Mouse (Mus musculus): ENCODE data around the gene Fzd4. TPM values are rescaled to one million over a fixed set of nuclear protein-coding genes. Genes with fewer than 3 reads are reported as not detected.
A peak's percentile ranks its signal among the peaks of the same experiment; 100 is the strongest.

Gene Fzd4
- polyA plus RNA-seq, 1 experiment: 4.7 TPM

DNA sequence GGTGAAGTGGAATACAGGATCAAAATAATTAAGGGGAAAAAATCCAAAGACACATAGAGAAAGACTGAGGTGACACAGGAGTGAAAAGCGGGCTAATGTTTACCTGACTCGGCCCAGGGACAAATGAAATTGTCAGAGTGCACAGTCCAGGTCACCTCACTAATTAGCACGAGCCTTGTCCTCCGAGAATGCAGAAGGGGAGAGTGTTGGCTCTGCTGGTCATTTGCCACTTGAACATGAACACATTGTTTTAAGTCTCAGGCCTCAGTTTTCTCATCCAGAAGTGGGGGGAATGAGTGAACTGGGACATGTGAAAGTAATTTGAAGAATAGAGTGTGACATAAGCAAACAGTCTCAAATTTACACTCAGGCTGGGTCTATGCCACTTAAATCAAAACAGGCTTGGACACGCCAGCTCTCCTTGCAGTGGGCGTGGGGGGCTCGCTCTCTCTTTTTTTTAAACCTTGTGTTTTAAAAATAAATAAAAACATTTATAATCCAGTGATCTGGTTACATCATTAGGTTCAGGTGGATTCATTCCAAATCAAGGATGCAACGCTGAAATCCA is 19.6 kb downstream of the Fzd4 start:
- no peak for DNase-seq (ENCODE audit: extremely low spot score in 1 of 2, low spot score in 1 of 2)

DNA sequence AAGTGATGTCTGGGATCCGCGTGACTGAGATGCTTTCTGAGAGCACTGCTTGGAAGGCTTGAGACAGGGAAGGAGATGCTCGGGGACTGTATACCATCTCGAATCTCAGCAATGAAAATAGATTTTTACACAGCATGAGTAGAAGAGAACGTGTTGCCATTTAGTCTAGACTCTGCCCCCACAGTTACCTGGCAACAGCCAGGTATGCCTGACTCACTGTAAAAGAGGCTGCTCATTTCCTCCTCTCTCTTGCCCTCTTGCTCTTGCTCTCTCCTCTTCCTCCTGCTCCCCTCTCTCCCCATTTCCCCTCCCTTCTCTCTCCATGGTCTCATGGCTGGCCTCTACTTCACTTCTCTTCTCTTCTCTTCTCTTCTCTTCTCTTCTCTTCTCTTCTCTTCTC is 20.5 kb downstream of the Fzd4 start:
- DNase-seq (ENCODE audit: extremely low spot score in 1 of 2, low spot score in 1 of 2): no peak

DNA sequence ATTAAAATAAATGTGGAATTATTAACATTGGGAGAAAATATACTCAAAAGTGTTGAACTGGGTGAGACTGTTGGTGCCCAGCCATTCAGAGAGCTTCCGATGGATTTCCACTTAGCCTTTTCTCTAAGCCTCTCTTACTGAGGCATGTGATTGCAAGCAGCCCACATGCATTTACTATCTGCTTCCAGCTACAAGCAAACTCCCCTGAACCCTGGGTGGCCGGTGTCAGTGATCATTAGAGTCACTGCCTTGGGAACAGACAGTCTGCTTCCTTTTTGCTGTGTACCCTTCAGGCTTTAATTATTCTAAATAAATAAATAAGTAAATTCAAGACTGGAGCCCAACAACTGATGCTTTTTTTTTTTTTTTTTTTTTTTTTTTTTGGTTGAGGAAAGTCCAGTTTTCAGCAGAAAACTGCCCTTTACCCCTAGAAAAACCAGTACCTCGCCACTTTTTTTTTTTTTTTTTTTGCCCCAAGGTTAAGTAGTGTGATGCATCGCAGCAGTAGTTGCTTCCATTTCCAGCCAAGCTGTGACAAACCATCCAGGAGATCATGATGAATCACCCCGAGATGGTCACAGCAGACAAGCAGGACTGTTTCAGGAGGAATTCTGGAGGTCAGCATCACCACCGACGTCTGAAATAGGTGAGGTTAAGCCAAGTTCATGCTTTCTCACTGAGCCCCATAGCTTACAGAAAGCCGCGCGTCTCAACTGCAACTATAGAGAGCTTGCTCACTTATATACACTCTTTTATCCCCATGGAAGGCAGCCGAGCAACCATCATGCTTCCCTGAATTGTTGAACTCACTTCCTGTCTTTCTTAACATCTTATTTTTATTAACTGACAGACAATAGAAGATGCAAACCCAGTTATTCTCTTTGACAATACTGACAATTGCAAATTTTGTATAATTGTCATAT is 21.9 kb downstream of the Fzd4 start:
- DNase-seq (ENCODE audit: extremely low spot score in 1 of 2, low spot score in 1 of 2): no peak

DNA sequence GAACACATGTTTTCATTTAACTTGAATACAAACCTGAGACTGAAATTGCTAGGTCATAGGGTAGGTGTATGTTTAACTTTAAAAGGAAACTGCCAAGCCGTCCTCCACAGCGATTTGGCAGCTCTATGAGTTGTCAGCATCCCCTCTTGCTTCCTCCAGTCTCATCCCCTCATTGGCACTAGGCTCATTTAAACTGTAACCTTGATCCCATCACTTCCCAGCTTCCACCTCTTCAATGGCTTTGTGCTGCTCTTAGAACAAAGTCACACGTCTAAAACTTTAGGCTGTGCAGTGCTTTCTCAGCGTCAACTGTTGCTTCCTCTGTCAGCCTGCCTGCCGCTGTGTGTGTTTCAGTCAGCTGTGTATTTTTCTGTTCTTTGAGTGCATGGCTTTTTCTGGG is 22.9 kb downstream of the Fzd4 start:
- DNase-seq (ENCODE audit: extremely low spot score in 1 of 2, low spot score in 1 of 2): no peak

DNA sequence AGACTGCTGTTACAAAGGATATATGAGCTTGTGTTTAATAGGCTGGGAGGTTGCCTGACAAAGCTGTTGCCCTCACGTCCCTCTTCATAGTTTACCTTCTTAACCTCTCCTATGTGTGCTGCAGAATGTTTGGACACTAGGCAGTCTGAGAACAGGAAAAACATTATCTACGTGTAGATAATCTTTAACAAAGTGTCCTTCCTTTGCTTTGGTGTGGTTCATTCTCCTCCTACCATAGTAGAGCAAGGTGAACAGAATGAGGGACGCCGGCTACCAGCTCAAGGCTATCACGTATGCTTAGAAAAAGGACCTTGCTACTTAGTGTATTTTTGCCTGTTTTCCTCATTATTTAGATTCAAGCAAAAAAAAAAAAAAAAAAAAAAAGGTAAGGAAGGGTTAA is 24.6 kb downstream of the Fzd4 start:
- DNase-seq (ENCODE audit: extremely low spot score in 1 of 2, low spot score in 1 of 2): no peak

DNA sequence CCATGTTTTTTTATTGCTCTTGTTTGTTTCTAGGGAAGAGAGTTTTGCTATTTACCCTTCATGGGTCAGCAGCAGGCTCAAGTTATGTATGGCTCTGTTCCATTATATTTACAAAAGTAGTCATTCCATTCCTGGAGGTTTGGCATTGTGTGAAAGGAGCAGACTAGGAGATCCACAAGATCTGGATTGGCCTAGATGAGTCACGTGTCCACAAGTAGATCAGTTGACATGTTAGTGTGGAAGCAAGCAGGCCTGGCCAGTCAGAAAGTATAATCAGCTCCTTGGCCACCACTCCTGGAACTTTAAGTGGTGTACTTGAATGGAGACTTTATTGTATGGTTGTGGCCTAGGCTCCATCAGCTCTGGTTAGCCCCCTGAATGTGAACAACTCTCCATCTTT is 25.2 kb downstream of the Fzd4 start:
- no peak for DNase-seq (ENCODE audit: extremely low spot score in 1 of 2, low spot score in 1 of 2)

DNA sequence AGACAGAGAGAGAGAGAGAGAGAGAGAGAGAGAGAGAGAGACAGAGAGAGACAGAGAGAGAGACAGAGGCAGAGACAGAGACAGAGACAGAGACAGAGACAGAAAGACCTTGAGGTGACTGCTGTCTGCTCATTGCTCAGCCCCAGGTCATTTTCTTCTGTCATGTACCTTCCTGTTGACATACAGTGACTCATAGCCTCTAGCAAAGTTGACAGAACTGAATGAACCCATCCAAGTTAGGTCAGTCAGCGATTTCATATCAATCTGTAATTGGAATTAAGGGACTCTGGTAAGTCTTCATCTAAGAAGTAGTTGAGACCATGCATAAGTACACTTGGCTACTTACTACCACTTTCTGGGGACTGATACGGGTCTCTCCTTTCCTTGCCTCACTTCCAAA is 27.0 kb downstream of the Fzd4 start:
- no peak for DNase-seq (ENCODE audit: extremely low spot score in 1 of 2, low spot score in 1 of 2)

DNA sequence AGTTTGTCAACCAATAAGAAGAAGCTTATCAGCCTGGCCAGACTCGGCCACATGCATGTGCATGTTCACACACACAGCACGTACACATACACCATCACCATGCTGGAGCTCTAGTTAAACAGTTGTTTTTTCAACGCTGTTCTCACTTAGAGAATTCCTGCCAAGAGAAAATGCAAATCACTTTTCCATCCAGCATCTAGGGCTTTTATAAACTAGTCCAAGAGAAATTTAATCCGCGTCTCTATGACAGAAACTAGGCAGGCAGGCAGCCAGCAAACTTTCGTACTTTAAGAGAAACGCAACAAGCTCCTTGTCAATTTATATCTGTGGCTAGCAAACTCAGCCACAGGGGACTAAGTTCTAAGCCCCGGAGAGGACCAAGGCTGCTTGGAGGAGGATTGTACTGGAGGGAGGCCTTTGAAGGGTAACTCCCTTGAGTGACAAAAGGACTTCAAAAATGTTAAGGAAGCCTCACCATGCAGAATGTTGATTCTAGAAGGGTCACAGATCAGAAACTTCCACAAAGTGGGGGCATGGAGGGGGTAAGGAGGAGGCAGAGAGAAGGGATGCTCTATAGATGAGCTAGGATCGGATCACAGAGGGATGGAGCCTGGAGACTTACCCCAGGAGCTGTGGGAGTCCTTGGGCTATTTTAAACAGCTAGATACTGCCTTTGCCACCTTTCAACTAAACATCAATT is 29.2 kb downstream of the Fzd4 start:
- peak in 1 of 2 experiments; percentile 64 for DNase-seq (ENCODE audit: extremely low spot score in 1 of 2, low spot score in 1 of 2)

DNA sequence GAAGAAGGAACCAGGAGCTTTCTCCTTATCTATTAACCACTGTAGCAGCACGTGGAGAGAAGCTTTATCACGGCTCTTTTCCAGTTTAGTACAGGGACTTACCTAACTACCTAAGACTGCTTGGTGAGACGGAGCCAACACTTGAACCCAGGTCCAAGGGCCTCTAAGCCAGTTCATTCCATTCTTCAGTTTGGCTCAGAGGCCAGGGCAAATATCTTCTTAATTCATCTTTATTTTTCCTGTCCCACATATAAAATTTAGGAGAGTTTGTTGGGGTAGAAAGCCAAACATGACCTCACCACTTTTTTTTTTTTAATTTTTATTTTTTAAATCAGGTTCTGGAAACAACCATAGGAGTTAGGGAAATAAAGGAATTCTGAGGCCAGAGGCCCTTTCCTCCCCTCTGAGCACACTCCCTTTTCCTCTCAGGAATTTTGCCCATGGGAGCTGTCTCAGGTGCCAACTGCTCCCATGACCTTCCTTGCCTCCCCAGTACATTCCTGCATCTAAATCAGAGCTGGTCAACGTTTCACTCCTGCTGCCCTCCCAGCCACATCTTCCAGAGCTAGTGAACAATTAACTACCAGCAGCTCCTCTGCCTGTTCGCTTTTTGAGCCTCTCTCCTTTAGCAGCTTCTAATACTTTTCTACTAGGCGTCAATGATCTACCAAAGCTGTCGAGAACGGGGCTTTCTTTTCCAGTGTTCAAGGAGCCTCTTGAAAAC is 29.9 kb downstream of the Fzd4 start:
- no peak for DNase-seq (ENCODE audit: extremely low spot score in 1 of 2, low spot score in 1 of 2)

DNA sequence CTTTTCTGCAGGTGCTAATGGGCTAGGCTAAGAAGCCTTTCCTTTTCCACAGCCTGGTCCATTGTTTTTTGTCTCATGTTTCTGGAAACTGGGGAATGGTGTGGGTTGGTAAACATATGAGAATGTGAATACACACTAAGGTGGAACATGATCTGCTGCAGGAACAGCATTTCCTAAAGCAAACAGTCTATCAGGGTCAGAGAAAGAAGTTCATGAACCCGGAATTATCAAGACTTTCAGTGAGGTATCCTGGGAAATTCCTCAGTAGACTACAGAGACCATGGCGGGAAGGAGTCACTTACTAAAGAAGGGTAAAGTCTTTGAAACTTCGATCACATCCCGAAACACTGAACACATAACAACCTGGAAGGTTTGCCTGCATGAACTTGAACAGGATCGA is 32.2 kb downstream of the Fzd4 start:
- no peak for DNase-seq (ENCODE audit: extremely low spot score in 1 of 2, low spot score in 1 of 2)

DNA sequence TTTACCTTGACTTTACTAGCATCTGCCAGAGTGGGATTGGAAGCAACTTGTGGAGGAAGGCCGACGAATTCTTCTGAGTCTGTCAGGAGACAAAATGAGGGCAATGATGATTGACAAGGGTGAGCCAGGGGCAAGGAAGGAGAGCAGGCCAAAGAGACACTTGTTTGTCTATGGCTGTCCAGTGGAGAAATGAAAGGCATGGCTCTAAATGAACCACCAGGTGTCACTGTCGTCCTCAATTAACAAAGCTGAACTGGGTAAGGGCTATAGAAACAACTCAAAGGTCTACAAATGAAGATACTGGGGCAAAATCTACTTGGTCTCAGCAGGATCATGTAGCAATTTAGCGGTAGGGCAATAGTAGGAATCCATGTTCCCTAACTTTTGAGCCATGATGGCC is 33.4 kb downstream of the Fzd4 start:
- peak; percentile 17 to 82 for DNase-seq (ENCODE audit: extremely low spot score in 1 of 2, low spot score in 1 of 2)

DNA sequence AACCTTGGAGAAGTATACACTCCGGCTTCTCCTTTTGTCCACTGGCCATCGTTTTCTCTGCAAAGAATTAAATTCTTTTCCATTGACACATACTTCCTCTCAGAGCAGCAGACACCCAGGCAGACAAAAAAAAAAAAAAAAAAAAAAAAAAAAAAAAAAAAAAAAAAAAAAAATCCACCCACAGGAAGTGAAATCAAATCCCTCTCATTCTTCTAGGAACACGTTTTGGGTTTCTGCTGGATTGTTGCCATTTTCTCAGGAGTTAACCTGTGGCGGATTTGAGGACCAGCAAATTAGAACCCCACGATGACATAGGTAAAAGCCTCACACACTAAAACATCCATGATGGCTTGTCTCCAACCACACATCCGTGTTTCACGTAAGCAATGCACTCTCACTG is 37.1 kb downstream of the Fzd4 start:
- no peak for DNase-seq (ENCODE audit: extremely low spot score in 1 of 2, low spot score in 1 of 2)

DNA sequence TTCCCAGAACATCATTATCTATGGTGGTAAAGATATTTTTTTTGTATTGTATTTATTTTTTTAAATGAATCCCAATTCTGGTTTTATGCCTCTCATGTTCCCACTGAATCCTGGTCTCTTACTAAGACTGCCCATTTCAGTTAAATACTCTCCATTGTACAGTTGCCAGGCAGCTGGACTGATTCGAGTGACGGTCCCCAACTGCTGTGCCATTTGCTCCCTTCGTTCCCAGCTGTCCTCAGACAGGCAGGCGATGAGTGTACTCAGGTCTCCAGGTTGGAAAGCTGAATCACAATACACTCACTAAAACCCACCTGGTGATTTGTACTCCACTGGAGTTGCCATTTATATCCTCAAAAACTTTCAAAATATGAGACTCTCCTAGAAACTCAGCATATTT is 38.1 kb downstream of the Fzd4 start:
- DNase-seq (ENCODE audit: extremely low spot score in 1 of 2, low spot score in 1 of 2): no peak

DNA sequence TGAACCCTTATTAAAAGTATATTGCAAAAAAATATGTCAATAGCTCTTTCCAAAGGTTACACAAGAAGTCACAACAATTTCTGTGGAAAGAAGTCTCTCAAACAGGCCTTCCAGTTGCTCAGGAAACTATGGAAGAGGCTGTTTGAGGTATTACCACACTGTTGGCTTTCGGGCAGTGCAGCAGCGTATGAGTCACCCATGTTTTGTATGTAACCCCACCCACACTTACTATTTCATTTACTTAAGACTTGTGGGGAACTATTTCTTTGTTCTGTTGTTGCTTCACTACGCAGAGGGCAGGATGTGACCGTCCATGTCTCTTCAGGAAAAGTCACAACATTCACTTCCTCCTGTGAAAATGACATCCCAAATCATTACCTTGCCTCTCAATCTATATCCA is 41.0 kb downstream of the Fzd4 start:
- no peak for DNase-seq (ENCODE audit: extremely low spot score in 1 of 2, low spot score in 1 of 2)

DNA sequence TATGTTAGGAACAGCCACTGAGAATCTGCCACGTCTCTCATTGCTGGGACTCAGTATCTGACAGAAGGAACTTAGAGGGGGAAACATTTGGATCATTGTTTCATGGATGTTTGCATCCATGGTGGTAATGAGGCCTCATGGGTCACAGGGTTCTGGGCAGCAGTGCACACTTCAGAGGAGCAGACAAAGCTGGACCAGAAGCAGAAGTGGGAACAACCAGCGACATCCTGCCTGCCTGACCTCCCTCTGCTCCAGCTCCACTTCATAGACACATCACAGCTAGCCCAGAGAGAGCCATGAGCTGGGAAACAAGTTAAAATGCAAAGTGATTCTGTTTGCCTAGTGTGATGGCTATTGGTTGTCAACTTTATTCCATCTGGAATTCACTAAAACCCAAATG is 46.2 kb downstream of the Fzd4 start:
- no peak for DNase-seq (ENCODE audit: extremely low spot score in 1 of 2, low spot score in 1 of 2)

DNA sequence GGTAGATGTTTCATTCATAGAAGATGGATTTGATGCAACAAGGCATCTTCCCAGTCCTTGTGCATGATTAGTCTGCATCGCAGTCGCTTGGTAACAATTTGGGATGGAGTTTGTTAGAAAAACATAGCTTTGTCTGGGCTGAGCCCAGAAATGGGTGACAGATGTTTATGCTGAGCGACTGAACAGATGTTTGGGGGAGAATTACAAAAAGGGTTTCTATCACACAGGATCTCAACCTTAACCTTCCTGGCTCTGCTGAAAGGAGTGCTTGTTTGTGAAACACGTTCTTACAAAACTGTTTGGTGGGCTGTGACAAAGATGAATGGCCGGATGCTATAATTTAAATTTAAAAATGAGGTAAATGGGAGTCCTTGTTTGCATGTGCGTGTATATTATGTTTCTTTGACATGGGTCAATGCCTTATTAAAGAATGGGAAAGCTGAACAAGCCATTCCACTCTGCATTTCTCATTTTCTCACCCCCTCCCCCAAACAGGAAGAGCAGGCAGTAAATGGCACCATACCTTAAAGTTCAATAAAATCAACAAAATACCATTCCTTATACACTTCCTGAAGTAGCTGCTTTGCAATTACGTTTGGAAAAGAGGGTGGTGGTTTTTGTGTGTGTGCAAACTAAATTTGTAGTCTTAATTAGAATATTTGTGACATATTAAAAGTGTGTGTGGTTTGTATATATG is 52.4 kb downstream of the Fzd4 start:
- DNase-seq (ENCODE audit: extremely low spot score in 1 of 2, low spot score in 1 of 2): no peak

DNA sequence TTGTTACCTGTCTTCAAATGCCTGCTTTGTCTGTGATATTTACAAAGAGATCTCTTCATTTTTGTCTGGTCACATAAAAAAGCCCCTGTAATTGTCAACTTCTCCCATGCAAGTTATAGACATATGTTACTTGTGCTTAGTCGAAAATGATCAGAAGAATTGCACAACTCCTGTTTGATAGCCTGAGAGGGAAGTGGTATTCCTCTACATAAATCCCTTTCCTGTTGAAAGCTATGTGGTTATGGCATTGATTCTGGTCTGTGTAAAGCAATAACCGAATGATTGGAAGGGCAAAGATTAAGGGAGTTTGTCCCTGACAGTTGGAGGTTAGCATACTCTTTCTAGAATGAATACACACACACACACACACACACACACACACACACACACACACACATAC is 55.5 kb downstream of the Fzd4 start:
- DNase-seq (ENCODE audit: extremely low spot score in 1 of 2, low spot score in 1 of 2): no peak

DNA sequence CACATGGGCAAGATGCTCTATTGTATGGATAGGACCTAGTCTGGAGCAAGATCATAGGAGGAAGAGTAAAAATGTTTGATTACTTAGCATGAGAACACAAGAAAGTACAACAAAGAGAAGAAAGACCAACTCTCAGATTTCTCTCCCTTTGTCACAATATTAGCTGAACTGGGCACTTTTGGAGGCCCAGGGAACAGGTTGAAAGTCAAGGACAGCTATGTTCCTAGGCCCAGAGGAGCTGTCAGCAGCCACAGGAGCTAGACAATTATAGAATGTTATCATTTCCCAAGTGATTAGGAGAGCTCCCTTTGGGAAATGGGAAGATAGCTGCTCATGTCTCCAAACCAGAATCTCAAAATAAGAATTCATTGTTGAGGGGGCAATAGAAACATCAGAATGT is 56.8 kb downstream of the Fzd4 start:
- no peak for DNase-seq (ENCODE audit: extremely low spot score in 1 of 2, low spot score in 1 of 2)

DNA sequence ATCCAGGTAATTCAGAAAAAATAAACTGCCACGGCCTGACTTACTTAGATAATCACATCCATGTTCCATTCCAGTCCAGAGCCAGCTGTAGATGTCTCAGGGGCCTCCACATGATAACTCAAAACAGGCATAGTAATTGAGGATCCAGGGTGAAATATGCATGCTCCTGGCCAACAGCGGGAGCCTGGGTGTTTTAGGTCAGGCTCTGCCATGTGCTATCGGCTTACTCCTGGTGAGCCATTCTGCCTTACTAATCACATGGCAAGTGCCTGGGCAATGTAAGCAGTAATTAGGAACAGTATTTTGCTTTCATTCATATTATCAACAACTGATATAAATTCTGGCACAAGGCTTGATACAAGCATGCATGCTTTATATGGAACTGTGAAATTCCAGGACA is 57.2 kb downstream of the Fzd4 start:
- no peak for DNase-seq (ENCODE audit: extremely low spot score in 1 of 2, low spot score in 1 of 2)

Measured in frontal cortex, adult 2 months (tissue).